Mouse (Mus musculus) spleen, adult 2 months (tissue): ENCODE results near the gene Hoxa13. TPM values are rescaled to one million over a fixed set of nuclear protein-coding genes. Genes with fewer than 3 reads are reported as not detected.

Source experiments
- DNase-seq, 2 experiments: peaks; one replicate each; pipeline versions ENCODE4 v3.0.0 to v3.0.0-alpha.2; 2012 to 2021; ENCODE audit warnings: low spot score in 2 of 2, low read depth in 1 of 2
- H3K27ac ChIP-seq: fragments of 200-500 bp; 2 replicates; pipeline ENCODE4 v1.5.1; 2012; ENCODE audit warnings: low read length, inconsistent platforms; ENCODE audit not compliant: insufficient read depth
- H3K27me3 ChIP-seq: fragments of 200-500 bp; 2 replicates; pipeline ENCODE4 v1.6.1; 2012; ENCODE audit warnings: mild to moderate bottlenecking, moderate library complexity, low read length, inconsistent platforms; ENCODE audit not compliant: control insufficient read depth, insufficient read depth
- H3K36me3 ChIP-seq: fragments of 200-500 bp; 2 replicates; pipeline ENCODE4 v1.6.1; 2012; ENCODE audit warnings: mild to moderate bottlenecking, low read length, inconsistent platforms; ENCODE audit not compliant: control insufficient read depth, insufficient read depth
- H3K4me1 ChIP-seq: fragments of 200-500 bp; 2 replicates; pipeline ENCODE4 v1.6.1; 2011; ENCODE audit warnings: inconsistent platforms; ENCODE audit not compliant: control insufficient read depth, insufficient read depth, insufficient read length
- H3K4me3 ChIP-seq: fragments of 200-500 bp; 2 replicates; pipeline ENCODE4 v1.5.1; 2011; ENCODE audit warnings: mild to moderate bottlenecking, inconsistent platforms; ENCODE audit not compliant: insufficient read depth, insufficient read length; ENCODE audit errors: extremely low read depth
- CTCF ChIP-seq: fragments of 200-500 bp; IDR thresholded peaks from 2 replicates; pipeline ENCODE4 v1.5.1; 2011; ENCODE audit warnings: mild to moderate bottlenecking, inconsistent platforms; ENCODE audit not compliant: insufficient read depth, insufficient read length, insufficient replicate concordance; ENCODE audit errors: extremely low read depth
- POLR2A ChIP-seq: fragments of 200-500 bp; IDR thresholded peaks from 2 replicates; pipeline ENCODE4 v1.6.1; 2011; ENCODE audit warnings: low read depth, low read length, inconsistent platforms
- WGBS: fragments of 180-500 bp; shearing (Covaris S2); methylation state at CpG from one replicate; pipeline ENCODE4 v1.1.7; 2018; 5-methylcytosine and 5-hydroxymethylcytosine counted together
- polyA plus RNA-seq: library from polyadenylated mRNA; depleted of rRNA; stranded (reverse); fragments of >200 nt; gene quantifications from 2 replicates; pipeline ENCODE4 v1.2.3, GENCODE M21; 2012

The Hoxa13 gene
- polyA plus RNA-seq, 1 experiment = not detected

DNA sequence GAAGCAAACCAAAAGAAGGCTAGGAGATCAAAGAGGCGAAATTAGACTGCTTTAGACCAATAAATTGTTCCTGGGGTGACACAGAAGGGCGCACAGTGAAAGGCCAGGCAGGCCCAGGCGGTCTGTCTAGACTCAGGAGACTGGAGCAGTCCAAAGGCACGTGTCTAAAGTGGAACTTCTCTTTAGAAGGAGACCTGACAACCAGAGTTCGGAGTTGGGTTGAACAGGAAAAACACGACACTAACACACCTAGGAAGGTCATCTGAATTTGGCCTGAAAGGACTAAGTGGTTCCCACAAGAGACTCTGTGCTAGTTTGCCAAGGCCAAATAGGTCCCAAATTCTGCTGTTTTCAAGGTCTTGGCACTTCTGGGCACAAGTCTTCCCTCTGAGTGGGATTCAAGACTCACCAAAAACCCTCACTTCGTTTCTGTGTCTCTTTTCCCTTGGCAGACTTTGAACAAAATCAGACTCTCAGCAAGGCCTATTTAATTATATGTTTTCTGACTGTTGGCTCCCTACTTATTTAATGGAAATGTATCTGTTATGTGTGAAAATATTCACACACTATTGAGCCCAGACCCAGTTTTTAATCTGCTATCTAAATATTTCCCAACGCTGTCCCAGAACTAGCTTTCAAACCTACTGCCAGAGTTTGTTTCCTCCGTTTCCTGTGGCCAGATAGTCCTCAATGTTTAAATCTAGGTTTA, 41.3 kb downstream of the Hoxa13 start:
- Histone ChIP-seq H3K4me3 (no peak overlapping the region), H3K27me3 (peaks cover 54% of the 10 kb centered on the region), H3K36me3 (no peaks in the 10 kb centered on the region), H3K4me1 (peaks cover 12% of the 10 kb centered on the region), H3K27ac (no peak overlapping the region)
- DNase-seq = no peak
- WGBS = 65% methylated on average over 9 of the region's 9 CpGs
- TF ChIP-seq POLR2A (no peak), CTCF (no peak)

- H3K4me1 ChIP-seq = peaks cover 12% of the 10 kb centered on the region
- no peak overlapping the region for H3K4me3 ChIP-seq
- H3K27ac ChIP-seq = no peak overlapping the region
- H3K27me3 ChIP-seq = peaks cover 49% of the 10 kb centered on the region
- no peak for DNase-seq
- no peaks in the 10 kb centered on the region for H3K36me3 ChIP-seq
- TF ChIP-seq CTCF = no peak
- TF ChIP-seq POLR2A = no peak
- 39% methylated on average over 14 of the region's 14 CpGs for WGBS
Measured at GRCm38 (mm10) chr6:52218643-52219215, 42.0 kb downstream of the Hoxa13 start.

DNA sequence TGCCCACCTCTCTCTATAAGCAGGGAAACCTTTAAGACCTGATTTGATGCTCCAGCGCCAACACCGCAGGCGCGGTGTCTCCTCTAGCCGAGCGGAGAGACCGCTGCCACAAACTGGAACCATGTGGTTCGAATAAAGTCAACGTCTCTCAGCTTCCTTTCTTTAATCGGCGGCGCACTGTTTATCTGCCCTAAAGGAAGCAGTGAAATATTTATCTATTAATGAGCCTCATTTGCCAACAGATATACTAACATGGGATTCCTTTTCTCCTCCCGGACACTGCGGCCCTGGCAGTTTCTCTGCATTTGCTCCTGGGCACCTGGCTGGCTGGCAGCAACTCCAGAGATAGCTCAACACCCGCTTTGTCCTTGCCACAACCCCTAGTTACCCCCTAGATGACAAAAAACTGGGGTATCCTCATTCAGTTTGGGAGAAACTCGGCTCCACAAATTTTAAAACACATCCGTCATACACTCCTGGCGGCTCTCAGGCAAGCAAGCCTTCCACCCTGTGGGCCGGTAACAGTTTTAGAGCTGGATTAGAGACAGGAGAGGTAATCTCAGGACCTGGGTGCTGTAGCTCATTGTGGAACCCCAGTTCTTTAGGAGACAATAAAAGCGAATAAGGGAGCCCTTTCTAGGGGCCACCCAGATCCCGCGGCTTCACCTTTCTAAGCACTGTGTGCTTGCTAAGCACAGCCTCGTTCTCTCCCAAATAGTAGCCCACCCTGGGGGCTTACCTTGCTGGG, 42.6 kb downstream of the Hoxa13 start:
- Histone ChIP-seq H3K4me1 (peaks cover 12% of the 10 kb centered on the region), H3K27me3 (peaks cover 53% of the 10 kb centered on the region), H3K27ac (no peak overlapping the region), H3K4me3 (peak overlapping the region; percentile 46; the same call in 1 of the 2 replicates), H3K36me3 (no peaks in the 10 kb centered on the region)
- WGBS = 16% methylated on average over 23 of the region's 23 CpGs
- TF ChIP-seq POLR2A (no peak), CTCF (no peak)
- DNase-seq = no peak

DNA sequence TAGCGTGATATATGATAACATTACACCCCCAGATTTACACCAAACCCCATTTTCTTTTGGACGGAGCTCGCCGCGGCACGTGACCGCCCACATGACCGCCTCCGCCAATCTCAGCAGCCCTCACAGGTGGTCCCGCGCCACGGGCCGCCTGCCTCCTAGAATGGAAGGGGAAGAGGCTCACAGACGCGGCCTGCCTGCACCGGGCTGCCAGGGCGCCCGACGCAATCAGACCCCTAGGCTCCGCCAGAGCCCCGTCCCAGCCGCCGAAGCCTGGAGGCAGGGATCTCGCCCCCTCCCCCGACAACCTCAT, 43.3 kb downstream of the Hoxa13 start:
- no peak for TF ChIP-seq CTCF
- TF ChIP-seq POLR2A = no peak
- peaks cover 15% of the 10 kb centered on the region for H3K4me1 ChIP-seq
- no peak for DNase-seq
- no peak overlapping the region for H3K27ac ChIP-seq
- H3K27me3 ChIP-seq = peaks cover 55% of the 10 kb centered on the region
- H3K36me3 ChIP-seq = no peaks in the 10 kb centered on the region
- WGBS = 1% methylated on average over 25 of the region's 25 CpGs
- peak overlapping the region; percentile 46 for H3K4me3 ChIP-seq

DNA sequence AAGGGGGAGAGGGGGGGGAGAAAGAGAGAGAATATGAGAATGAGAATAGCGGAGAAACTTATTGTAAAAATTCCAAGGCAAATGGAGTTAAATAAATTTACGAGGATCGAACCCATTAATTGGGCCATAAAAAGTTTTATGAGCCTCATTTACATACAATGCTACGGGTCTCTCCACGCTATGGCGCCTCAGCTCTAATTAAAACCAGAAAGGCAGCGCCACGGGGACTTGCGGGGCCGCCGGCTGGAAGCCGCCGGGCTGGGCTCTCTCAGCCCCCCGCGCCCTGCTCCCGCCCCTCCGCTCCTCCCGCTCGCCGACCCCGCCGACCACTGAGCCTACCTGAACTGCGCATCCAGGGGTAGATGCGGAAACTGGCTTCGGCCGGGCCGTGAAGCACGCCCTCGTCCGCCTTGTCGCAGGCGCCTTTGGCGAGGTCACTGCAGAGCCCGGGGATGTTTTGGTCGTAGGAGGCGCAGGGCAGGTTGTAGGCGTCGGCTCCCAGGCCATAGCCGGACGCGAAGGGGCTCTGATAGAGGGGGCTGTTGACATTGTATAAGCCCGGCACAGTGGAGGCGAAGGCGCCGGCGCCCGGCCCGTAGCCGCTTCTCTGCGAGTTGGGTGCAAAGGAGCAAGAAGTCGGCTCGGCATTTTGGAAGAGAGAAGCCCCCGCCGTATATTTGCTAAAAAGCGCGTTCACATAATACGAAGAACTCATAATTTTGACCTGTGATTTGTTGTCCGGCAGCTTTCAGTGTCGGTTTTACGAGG, 43.8 kb downstream of the Hoxa13 start:
- DNase-seq = no peak
- TF ChIP-seq POLR2A (no peak), CTCF (no peak)
- H3K36me3 ChIP-seq = no peaks in the 10 kb centered on the region
- peaks cover 52% of the 10 kb centered on the region for H3K27me3 ChIP-seq
- H3K27ac ChIP-seq = no peak overlapping the region
- peak overlapping the region; percentile 46 for H3K4me3 ChIP-seq
- WGBS = 1% methylated on average over 60 of the region's 60 CpGs
- peaks cover 15% of the 10 kb centered on the region for H3K4me1 ChIP-seq

- Histone ChIP-seq H3K4me1 (peaks cover 15% of the 10 kb centered on the region), H3K4me3 (no peak overlapping the region), H3K27me3 (peaks cover 49% of the 10 kb centered on the region), H3K36me3 (no peaks in the 10 kb centered on the region), H3K27ac (no peak overlapping the region)
- no peak for DNase-seq
- TF ChIP-seq CTCF (no peak), POLR2A (no peak)
- WGBS = 16% methylated on average over 30 of the region's 30 CpGs
Measured at GRCm38 (mm10) chr6:52215771-52216535, 44.7 kb downstream of the Hoxa13 start.
